Mouse (Mus musculus): ENCODE results near the gene Nme4.

Nme4 gene

GRCm38 (mm10) chr17:26068831-26069739 lies 26.3 kb downstream of the Nme4 start, which contains the start of gene Rab11fip3:
Rab11fip3 (minus strand) TSS chr17:26069555.
- ATAC-seq (ENCODE audit: insufficient number of reproducible peaks, low FRiP score, low TSS enrichment) = peak; percentile 89

GRCm38 (mm10) chr17:26068024-26068830 lies 27.2 kb downstream of the Nme4 start:
- ATAC-seq (ENCODE audit: insufficient number of reproducible peaks, low FRiP score, low TSS enrichment) = 0 out of 2 replicates have a peak, but pooled peaks have one; percentile 16

- ATAC-seq (ENCODE audit: insufficient number of reproducible peaks, low FRiP score, low TSS enrichment) = no peak
These were observed 28.8 kb downstream of the Nme4 start for GRCm38 (mm10) chr17:26066488-26067020.

- ATAC-seq (ENCODE audit: insufficient number of reproducible peaks, low FRiP score, low TSS enrichment) = no peak
These were observed 30.5 kb downstream of the Nme4 start for GRCm38 (mm10) chr17:26064916-26065315.

- no peak for ATAC-seq (ENCODE audit: insufficient number of reproducible peaks, low FRiP score, low TSS enrichment)
These were observed 37.4 kb downstream of the Nme4 start for GRCm38 (mm10) chr17:26057787-26058567.

GRCm38 (mm10) chr17:26057278-26057677 lies 38.1 kb downstream of the Nme4 start:
- no peak for ATAC-seq (ENCODE audit: insufficient number of reproducible peaks, low FRiP score, low TSS enrichment)

- ATAC-seq (ENCODE audit: insufficient number of reproducible peaks, low FRiP score, low TSS enrichment) = no peak
These were observed 40.2 kb downstream of the Nme4 start for GRCm38 (mm10) chr17:26055164-26055563.

- no peak for ATAC-seq (ENCODE audit: insufficient number of reproducible peaks, low FRiP score, low TSS enrichment)
These were observed 41.1 kb downstream of the Nme4 start for GRCm38 (mm10) chr17:26054133-26054845.

GRCm38 (mm10) chr17:26052706-26053105 lies 42.7 kb downstream of the Nme4 start:
- ATAC-seq (ENCODE audit: insufficient number of reproducible peaks, low FRiP score, low TSS enrichment) = no peak

- ATAC-seq (ENCODE audit: insufficient number of reproducible peaks, low FRiP score, low TSS enrichment) = no peak
These were observed 43.3 kb downstream of the Nme4 start for GRCm38 (mm10) chr17:26052074-26052473.

GRCm38 (mm10) chr17:26048118-26048517 lies 47.3 kb downstream of the Nme4 start:
- no peak for ATAC-seq (ENCODE audit: insufficient number of reproducible peaks, low FRiP score, low TSS enrichment)

- ATAC-seq (ENCODE audit: insufficient number of reproducible peaks, low FRiP score, low TSS enrichment) = no peak
These were observed 49.0 kb downstream of the Nme4 start for GRCm38 (mm10) chr17:26046253-26046997.

- ATAC-seq (ENCODE audit: insufficient number of reproducible peaks, low FRiP score, low TSS enrichment) = no peak
These were observed 50.1 kb downstream of the Nme4 start for GRCm38 (mm10) chr17:26045285-26045684.

- ATAC-seq (ENCODE audit: insufficient number of reproducible peaks, low FRiP score, low TSS enrichment) = peak; percentile 60; the same call in 1 of the 2 replicates
These were observed 52.2 kb downstream of the Nme4 start for GRCm38 (mm10) chr17:26043249-26043636.

- peak; percentile 49; the same call in 1 of the 2 replicates for ATAC-seq (ENCODE audit: insufficient number of reproducible peaks, low FRiP score, low TSS enrichment)
These were observed 52.7 kb downstream of the Nme4 start for GRCm38 (mm10) chr17:26042599-26043248.
